Mouse (Mus musculus) adrenal gland, postnatal 0 days (tissue): ENCODE data around the gene March9. TPM values are rescaled to one million over a fixed set of nuclear protein-coding genes. Genes with fewer than 3 reads are reported as not detected.

Source experiments
- polyA plus RNA-seq: library from polyadenylated mRNA; unstranded; fragments of >200 nt; fragmentation: Nextera tagmentation; extraction: Ambion mirVana; gene quantifications from 2 replicates; pipeline ENCODE4 v1.2.1, GENCODE M21; 2015

The March9 gene
- 0.98 and 1.1 TPM in 2 replicates for polyA plus RNA-seq

GRCm38 (mm10) chr10:127059968-127060916 is at the start of gene March9:
TSS of gene March9 (minus strand) at chr10:127060184.

GRCm38 (mm10) chr10:127075080-127075479 is 15.1 kb upstream of the March9 start, which contains the start of gene Agap2:
TSS of gene Agap2 (plus strand) at chr10:127075284.

DNA sequence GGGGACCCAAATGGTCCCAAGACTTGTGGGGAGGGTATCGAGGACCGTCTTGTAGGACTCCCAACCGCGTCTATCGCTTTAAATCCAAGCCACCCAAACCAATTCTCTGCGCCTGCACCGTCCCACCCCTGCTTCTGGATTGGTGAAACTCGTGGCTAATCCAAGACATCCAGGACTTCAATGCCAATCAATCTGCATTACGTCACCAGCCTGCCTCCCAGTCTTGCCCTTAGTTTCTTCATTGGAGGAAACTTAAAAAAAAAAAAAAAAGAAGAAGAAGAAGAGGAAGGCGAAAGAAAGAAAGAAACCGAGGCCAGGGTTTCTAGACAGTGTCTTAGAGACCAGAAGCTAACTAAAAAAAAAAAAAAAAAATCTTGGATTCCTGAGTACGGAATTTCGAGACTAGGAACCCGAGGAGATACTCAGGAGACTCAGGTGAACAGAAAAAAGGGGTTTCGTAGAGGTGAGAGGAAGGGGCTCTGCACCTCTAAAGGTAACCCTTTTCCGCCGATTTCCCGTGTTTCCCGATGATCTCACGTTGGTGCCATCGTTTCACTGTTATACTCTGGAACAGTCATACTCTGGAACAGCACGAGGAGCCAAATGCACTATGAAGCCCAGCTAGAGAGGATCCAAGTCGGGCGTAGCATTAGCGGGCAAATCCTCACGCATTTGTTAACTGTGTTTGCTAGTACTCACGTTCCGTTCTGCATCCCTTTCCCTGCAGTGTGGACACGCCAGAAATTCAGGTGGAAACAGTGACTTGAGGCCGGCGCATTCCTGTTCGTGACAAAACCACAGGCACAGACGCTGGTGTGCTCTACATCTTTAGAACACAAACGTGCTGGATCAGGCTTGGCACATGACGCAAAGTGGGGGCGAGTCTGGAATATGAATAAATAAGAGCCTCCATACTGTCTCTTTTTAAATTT is 10.5 kb upstream of the March9 start, which contains the start of gene Tspan31:
Gene Tspan31, minus strand, starts transcription at position 75 of the 932 bp plus-strand sequence.

GRCm38 (mm10) chr10:127063239-127063872 is 3.4 kb upstream of the March9 start, which contains the start of gene Cdk4:
TSS of gene Cdk4 (plus strand) at chr10:127063534.

GRCm38 (mm10) chr10:127047954-127048353 is 12.0 kb downstream of the March9 start, which contains the start of gene Cyp27b1:
TSS of gene Cyp27b1 (plus strand) at chr10:127048250.

GRCm38 (mm10) chr10:127041274-127041766 is 18.7 kb downstream of the March9 start, which contains the start of the genes Mettl1 and Eef1akmt3:
TSS of gene Mettl1 (plus strand) at chr10:127041414.
TSS of gene Eef1akmt3 (minus strand) at chr10:127041513.

DNA sequence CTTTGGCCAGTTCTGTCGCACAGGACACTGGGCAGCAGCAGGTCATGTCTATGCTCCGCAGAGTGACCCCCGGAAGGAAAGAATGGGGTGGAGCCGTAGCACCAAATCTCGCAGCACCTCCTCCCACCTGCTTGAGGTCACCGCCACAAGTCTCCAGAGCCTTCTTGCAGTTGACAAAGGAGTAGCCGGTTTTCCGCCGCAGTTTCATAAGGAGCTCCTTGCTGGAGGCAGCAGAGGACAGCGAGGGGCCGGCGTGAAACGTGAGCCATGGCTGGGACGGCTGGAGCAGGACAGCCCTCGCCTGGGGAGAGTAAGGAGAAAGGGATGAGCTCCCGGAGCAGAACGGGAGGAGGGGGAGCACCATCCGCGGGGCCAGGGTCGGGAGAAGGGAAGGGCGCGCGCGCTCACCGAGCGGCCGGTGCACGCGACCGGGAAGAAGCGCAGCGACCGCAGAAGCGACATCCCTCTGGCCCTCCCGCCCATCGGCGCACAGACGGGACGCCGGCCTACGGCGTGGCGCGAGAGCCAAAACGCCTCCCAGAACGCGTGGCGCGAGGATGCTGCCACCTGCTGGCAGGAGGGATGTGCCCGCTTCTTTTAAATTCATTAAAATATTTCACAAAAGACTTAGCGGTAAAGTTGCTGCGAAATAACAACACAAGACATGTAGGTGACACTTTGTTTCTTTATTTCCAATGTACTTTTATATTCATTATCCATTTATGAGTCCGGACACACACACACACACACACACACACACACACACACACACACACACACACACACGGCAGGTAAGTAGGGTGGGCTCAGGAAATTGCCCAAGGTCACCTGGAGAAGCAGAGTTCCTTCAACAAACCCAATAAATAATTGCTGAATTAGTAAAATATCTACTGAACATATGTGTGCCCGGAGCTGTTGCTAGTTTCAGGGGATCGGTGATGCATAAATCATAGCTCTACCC is 29.4 kb downstream of the March9 start, which contains the start of gene Tsfm:
Gene Tsfm, minus strand, starts transcription at position 505 of the 961 bp plus-strand sequence.

Other genes with a start within 250 kb of the March9 start
- 15.3 and 24.1 TPM in 2 replicates for gene Atp23, start 158.8 kb downstream of the March9 start, polyA plus RNA-seq
- 47.7 and 54.5 TPM in 2 replicates for gene Ctdsp2, start 81.5 kb downstream of the March9 start, polyA plus RNA-seq
- 0.22 and 0.69 TPM in 2 replicates for gene Avil, start 59.5 kb downstream of the March9 start, polyA plus RNA-seq
- 48.6 and 93.0 TPM in 2 replicates for gene Tsfm, start 29.3 kb downstream of the March9 start, polyA plus RNA-seq
- 21.1 and 31.5 TPM in 2 replicates for gene Mettl1, start 18.8 kb downstream of the March9 start, polyA plus RNA-seq
- gene Eef1akmt3, start 18.7 kb downstream of the March9 start, polyA plus RNA-seq: 0.05 and 0.15 TPM in 2 replicates
- 0.25 and 0.30 TPM in 2 replicates for gene Cyp27b1, start 11.9 kb downstream of the March9 start, polyA plus RNA-seq
- gene Cdk4, start 3.4 kb upstream of the March9 start, polyA plus RNA-seq: 454 and 569 TPM in 2 replicates
- gene Tspan31, start 10.1 kb upstream of the March9 start, polyA plus RNA-seq: 127 and 168 TPM in 2 replicates
- 0.20 and 0.39 TPM in 2 replicates for gene Agap2, start 15.1 kb upstream of the March9 start, polyA plus RNA-seq
- 70.0 and 115 TPM in 2 replicates for gene Os9, start 60.9 kb upstream of the March9 start, polyA plus RNA-seq
- gene B4galnt1, start 105.0 kb upstream of the March9 start, polyA plus RNA-seq: 8.3 and 11.5 TPM in 2 replicates
- gene Slc26a10, start 120.5 kb upstream of the March9 start, polyA plus RNA-seq: 0.77 and 1.5 TPM in 2 replicates
- gene Arhgef25, start 129.9 kb upstream of the March9 start, polyA plus RNA-seq: 26.9 and 37.1 TPM in 2 replicates
- 71.2 and 89.3 TPM in 2 replicates for gene Dtx3, start 135.5 kb upstream of the March9 start, polyA plus RNA-seq
- gene Pip4k2c, start 151.4 kb upstream of the March9 start, polyA plus RNA-seq: 20.1 and 31.2 TPM in 2 replicates
- gene Kif5a, start 203.2 kb upstream of the March9 start, polyA plus RNA-seq: 9.4 and 28.5 TPM in 2 replicates
- gene Dctn2, start 206.2 kb upstream of the March9 start, polyA plus RNA-seq: 179 and 189 TPM in 2 replicates
- gene Mbd6, start 228.8 kb upstream of the March9 start, polyA plus RNA-seq: 8.1 and 10.8 TPM in 2 replicates